Mouse (Mus musculus) olfactory bulb, adult 2 months (tissue): ENCODE measurements around the gene Muc4.

ENCODE experiments used
- CTCF ChIP-seq: fragments of 200-500 bp; IDR thresholded peaks from 2 replicates; pipeline ENCODE4 v1.5.1; 2012; ENCODE audit warnings: low read depth, mild to moderate bottlenecking, low read length, moderate library complexity; ENCODE audit not compliant: insufficient read depth
- POLR2A ChIP-seq: fragments of 200-500 bp; IDR thresholded peaks from 2 replicates; pipeline ENCODE4 v1.6.1; 2012; ENCODE audit warnings: mild to moderate bottlenecking, low read depth, low read length, moderate library complexity; ENCODE audit not compliant: insufficient read depth

DNA sequence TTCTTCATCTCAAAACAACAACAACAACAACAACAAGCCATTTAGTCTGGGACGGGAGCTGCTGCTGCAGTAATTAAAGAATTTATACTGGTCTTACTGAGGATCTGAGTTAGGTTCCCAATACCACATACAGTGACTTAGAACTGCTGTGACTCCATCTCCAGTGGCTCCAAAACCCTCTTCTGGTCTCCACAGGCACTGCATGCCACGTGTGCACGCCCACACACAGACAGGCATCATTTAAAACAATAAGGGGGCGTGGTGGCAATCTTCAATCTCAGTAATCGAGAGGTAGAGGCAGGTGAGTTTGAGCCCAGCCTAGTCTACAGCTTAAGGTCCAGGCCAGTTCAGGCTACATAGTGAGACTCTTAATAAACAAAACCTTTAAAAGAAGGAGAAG is 48.5 kb upstream of the Muc4 start:
- no peak for TF ChIP-seq POLR2A
- TF ChIP-seq CTCF, result no peak
